Mouse (Mus musculus): ENCODE data around the gene Mettl5.

GRCm38 (mm10) chr2:69893891-69894290, 8.5 kb upstream of the Mettl5 start:
- TF ChIP-seq CTCF (IDR thresholded peaks at IDR 0.05; ENCODE audit: control insufficient read depth, insufficient read depth, insufficient replicate concordance, low read depth, low read length) = no peak
- TF ChIP-seq POLR2A (IDR thresholded peaks at IDR 0.05; ENCODE audit: control insufficient read depth, low read depth, low read length) = no peak

Measured in testis, adult 2 months (tissue).